Mouse (Mus musculus) left cerebral cortex, postnatal 4 days (tissue): ENCODE measurements around the gene Gm47841. TPM values are rescaled to one million over a fixed set of nuclear protein-coding genes. Genes with fewer than 3 reads are reported as not detected.

Source experiments
- DNase-seq: peaks from one replicate; pipeline ENCODE4 v3.0.0-alpha.2; 2022
- intact Hi-C: fragments of 180-260 bp; cut with DNase I; formaldehyde crosslinking; loops from one replicate; pipeline ENCODE4 v1.15.1; 2025
- total RNA-seq, 2 experiments: library from RNA; stranded (reverse); gene quantifications; 2 replicates each; pipeline ENCODE4 v1.2.3; 2021

Gm47841 gene
- total RNA-seq, 2 experiments from 2014 or later = not detected

DNA sequence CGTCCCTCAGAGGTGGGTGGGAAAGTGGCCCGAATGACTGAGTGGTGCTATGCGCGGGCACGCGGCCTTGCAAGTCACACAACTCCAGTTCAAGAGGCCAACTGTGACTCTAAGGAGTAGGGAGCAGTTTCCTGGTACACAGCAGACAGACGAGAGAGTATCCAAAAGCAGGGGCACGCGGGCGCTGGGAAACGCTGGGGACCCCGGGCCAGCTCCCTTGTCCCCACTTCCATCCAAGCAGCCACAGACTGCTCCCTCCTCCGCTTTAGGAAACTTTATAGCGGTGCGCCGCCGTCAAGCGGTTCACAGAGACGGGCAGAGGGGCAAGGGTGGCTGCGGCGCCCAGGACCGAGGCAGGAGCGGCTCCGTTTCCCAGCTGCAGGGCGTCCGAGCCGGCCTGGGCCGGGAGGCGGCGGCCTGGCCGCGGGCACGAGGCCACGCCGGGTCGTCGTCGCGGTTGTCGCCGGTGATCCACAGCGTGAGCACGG is 1.1 kb downstream of the Gm47841 start:
- intact Hi-C loops = no loop called here
- no peak for DNase-seq

- intact Hi-C loops = no loop called here
- DNase-seq = no peak
These were observed 2.7 kb downstream of the Gm47841 start for GRCm38 (mm10) chr15:101044531-101044930.

DNA sequence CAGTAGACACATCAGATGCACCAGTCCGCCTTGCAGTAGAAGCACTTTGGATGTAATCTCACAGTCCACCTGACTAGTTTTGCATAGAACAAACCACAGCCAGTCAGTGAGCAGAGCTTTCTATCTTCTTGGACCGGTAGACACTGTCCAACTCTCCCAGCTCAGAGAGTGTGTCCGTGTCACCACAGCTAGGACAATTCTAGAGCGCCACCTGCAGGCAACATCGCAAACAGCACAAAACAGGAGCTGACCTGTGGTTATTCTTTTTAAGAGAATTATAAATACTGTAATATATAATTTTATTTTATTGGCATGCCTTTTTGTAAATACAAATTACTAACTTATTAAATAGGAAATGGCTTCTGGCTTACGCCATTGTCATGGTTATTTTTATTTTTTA is 4.6 kb downstream of the Gm47841 start:
- intact Hi-C loops = no loop called here
- DNase-seq = peak; percentile 74

GRCm38 (mm10) chr15:101041966-101042365 is 5.2 kb downstream of the Gm47841 start:
- intact Hi-C loops = no loop called here
- no peak for DNase-seq

DNA sequence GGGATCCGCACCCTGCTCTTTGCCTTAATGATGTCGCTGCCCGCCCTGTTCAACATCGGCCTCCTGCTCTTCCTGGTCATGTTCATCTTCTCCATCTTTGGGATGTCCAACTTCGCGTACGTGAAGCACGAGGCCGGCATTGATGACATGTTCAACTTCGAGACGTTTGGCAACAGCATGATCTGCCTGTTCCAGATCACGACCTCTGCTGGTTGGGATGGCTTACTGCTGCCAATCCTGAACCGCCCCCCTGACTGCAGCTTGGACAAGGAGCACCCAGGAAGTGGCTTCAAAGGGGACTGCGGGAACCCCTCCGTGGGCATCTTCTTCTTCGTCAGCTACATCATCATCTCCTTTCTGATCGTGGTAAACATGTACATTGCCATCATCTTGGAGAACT is 7.5 kb downstream of the Gm47841 start:
- no peak for DNase-seq
- intact Hi-C loops = no loop called here

- intact Hi-C loops = no loop called here
- DNase-seq = no peak
These were observed 18.2 kb downstream of the Gm47841 start for GRCm38 (mm10) chr15:101028960-101029359.

GRCm38 (mm10) chr15:101011352-101011751 is 35.8 kb downstream of the Gm47841 start:
- DNase-seq = no peak
- intact Hi-C loops = no loop called here

DNA sequence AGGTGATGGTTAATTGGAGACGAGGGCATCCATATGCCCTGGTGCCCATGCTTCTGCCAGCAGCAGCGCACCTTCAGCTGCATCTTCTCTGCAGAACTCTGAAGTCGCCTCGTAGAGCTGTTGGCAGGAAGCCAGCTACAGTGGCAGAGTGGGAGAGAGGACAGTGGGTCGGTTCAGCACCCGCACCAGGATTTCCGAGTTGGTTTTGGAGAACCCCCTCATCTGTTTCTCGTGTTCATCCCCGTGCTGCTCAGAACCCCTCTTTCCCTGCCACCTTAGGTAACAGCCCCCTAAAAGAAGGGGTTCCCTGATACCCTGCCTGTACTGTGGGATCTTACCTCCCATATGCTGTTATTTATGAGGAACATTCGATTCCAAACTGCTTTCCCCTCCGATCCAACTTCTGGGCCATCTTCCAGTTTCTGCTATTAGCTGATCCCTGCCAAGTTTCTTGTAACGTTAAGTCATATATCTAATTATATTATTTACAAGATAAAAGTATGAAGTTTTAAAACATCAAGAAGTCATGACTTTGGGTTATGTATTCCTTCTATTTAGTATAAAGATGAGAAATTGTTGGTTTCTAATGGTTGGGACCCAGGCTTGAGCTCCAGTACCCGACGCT is 38.7 kb downstream of the Gm47841 start:
- peak; percentile 46 for DNase-seq
- intact Hi-C loops = no loop called here

GRCm38 (mm10) chr15:101007236-101007635 is 40.0 kb downstream of the Gm47841 start:
- no peak for DNase-seq
- intact Hi-C loops = no loop called here

- intact Hi-C loops = no loop called here
- DNase-seq = no peak
These were observed 40.8 kb downstream of the Gm47841 start for GRCm38 (mm10) chr15:101006251-101007040.

DNA sequence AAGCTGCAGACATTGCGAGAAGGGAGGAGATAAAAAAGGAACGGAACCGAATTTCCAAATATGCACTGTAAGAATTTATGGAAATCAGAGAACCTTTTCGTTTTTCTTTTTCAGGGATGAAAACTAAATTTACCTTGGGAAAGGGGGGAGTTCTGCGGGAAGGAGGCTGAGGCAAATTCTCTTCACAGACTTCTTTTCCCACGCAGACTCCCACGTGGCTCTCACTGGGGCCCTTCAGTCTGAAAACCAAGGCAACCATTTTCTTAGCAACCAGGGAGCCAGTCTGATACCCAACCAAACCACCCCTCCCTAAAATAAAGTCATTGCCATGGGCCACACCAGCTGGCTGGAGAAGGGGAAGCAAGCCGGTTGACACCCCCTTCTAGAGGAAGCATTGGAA is 41.5 kb downstream of the Gm47841 start:
- no peak for DNase-seq
- intact Hi-C loops = no loop called here

DNA sequence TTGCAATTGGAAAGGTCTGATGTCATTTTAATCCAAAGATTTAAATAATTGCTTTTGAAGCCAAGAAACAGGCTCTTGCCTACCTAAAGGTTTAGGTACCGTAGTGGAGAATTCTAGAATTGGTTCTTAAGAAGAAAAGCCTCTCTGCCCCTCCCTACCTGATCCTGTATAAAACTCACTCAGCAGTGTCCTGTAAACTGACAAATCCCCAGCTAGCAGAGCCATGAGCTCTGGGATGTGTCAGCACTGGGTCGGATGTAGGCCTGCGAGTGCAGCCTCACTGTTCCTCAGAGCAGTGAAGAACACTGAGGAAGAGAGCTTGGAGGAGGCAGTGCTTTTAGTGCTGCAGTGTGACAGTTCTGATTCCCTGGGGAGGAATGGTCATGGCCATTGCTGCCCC is 42.7 kb downstream of the Gm47841 start:
- intact Hi-C loops = no loop called here
- no peak for DNase-seq

DNA sequence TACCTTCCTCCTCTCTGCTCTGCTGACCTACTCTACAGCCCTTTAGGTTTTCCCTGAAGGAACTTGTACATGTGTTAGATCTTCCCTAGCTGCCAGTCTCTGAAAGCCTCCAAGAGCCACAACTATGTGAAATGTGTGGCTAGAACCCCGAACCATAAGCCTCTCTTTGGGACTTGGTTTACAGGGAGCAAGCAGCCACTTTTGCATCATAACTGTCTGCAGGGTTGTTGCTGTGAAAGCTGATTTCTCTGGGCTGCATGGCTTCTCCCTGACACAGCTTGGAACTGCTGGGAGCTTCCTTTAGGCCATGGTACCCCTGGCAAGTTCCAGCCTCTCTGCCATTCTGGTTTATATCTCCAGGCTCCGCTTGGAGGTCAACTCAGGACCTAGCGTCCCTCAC is 44.7 kb downstream of the Gm47841 start:
- intact Hi-C loops = no loop called here
- no peak for DNase-seq

- DNase-seq = no peak
- intact Hi-C loops = no loop called here
These were observed 45.5 kb downstream of the Gm47841 start for GRCm38 (mm10) chr15:101001685-101002084.

GRCm38 (mm10) chr15:100997090-100997489 is 50.1 kb downstream of the Gm47841 start:
- intact Hi-C loops = no loop called here
- DNase-seq = peak; percentile 64

Other genes starting within 250 kb of the Gm47841 start
- 100 to 1,000 TPM; 106 to 113 TPM for gene Scn8a, start 177.5 kb downstream of the Gm47841 start, total RNA-seq
- 1 to 10 TPM in 1 of 2 experiments, under 1 TPM in 1; 0.70 to 1.0 TPM for gene Fignl2, start 31.2 kb upstream of the Gm47841 start, total RNA-seq
- gene Ankrd33, start 68.4 kb upstream of the Gm47841 start, total RNA-seq = not detected
- 1 to 10 TPM; 8.4 to 9.7 TPM for gene Acvrl1, start 81.1 kb upstream of the Gm47841 start, total RNA-seq
- 10 to 100 TPM; 96.1 to 98.6 TPM for gene Acvr1b, start 126.7 kb upstream of the Gm47841 start, total RNA-seq
- 10 to 100 TPM; 12.3 to 13.5 TPM for gene Grasp, start 176.8 kb upstream of the Gm47841 start, total RNA-seq
- 10 to 100 TPM; 20.1 to 22.6 TPM for gene Nr4a1, start 206.9 kb upstream of the Gm47841 start, total RNA-seq
- gene Atg101, start 236.9 kb upstream of the Gm47841 start, total RNA-seq = 10 to 100 TPM; 36.5 to 37.1 TPM
- gene 6030408B16Rik, start 245.8 kb upstream of the Gm47841 start, total RNA-seq = under 1 TPM in 1 of 2 experiments, not detected in 1; 0.56 TPM